Mouse (Mus musculus): ENCODE results near the gene Camkmt.

DNA sequence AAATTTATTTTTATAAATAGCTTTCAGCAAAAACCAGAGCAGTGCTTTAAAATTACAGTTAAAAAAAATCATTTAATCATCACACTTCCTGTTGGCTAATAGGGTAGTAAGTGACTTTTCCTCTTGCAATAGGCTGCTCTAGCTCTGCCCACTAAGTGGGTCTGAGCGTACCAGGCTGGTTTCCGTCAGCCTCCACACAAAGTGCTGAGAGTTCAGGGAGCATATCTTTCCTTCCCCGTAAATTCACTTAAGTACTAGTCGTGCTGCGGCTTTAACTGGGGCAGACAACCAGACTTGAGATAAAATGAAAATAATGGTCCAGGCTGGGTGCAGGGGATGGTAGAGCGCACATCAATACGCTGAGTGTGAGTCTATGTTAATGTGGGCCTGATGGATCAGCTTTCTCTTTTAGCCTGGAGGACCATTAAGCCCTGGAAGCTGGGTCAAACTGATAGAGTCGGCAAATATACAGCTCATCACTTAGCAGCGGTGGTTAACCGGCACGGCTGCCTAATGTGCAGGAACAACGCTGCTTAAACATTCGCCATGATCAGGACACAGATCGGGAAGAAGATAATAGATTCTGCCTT, 90.2 kb downstream of the Camkmt start:
- no peak for TF ChIP-seq CHD2 (IDR thresholded peaks at IDR 0.05; ENCODE audit: low read depth, low read length)
- TF ChIP-seq MAFK (IDR thresholded peaks at IDR 0.05; ENCODE audit: insufficient read depth, low read depth, low read length): no peak
- TF ChIP-seq ZC3H11A (IDR thresholded peaks at IDR 0.05; ENCODE audit: borderline replicate concordance, low read depth, low read length): no peak
- TF ChIP-seq ZNF384 (IDR thresholded peaks at IDR 0.05; ENCODE audit: low read depth, low read length): no peak
- TF ChIP-seq HCFC1 (IDR thresholded peaks at IDR 0.05; ENCODE audit: borderline replicate concordance, insufficient read depth, low read length): no peak

All from ES-E14 (cell line).